Mouse (Mus musculus): ENCODE measurements around the gene Idi2.
"Not testable (repeated sequence)": the region's sequence is repeated elsewhere in the genome, so short reads cannot be mapped to it uniquely, and the experiment has no call there.

Gene Idi2

GRCm38 (mm10) chr13:8997221-8997620 lies 44.6 kb downstream of the Idi2 start:
- DNase-seq: not testable (repeated sequence)

GRCm38 (mm10) chr13:8999464-8999863 lies 46.8 kb downstream of the Idi2 start:
- no peak for DNase-seq

DNA sequence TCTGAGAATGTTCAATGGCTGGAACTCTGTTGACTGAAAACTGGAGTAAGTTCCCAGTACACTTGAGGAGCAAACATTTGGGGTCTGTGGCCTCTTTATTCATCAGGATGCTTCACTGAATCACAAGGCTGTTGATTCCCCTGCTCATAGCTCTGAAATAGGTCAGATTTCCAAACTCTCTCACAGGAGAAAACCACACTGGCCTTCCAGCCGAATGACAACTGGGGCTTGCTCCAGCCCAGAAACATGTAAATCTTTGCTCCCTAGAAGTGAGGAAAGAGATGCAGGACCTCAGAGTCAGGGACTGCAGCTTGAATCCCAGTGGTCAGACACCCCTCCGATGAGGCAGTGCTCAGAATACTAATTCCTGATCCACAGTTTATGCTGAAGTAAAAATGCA lies 50.6 kb downstream of the Idi2 start:
- DNase-seq: no peak
